Mouse (Mus musculus): Measurements from ENCODE around the gene Nectin4. TPM values are rescaled to one million over a fixed set of nuclear protein-coding genes. Genes with fewer than 3 reads are reported as not detected.

Nectin4 gene
- 1 to 10 TPM; 7.3 to 8.1 TPM for total RNA-seq (2023)

GRCm38 (mm10) chr1:171369845-171370556 lies at the start of gene Nectin4:
Gene Nectin4, plus strand, starts transcription at chr1:171370099.

GRCm38 (mm10) chr1:171328839-171329432 lies 41.0 kb upstream of the Nectin4 start, which contains the start of gene Dedd:
Gene Dedd, plus strand, starts transcription at chr1:171329145.

GRCm38 (mm10) chr1:171345225-171346094 lies 24.4 kb upstream of the Nectin4 start, which contains the start of the genes Nit1 and Pfdn2:
Gene Nit1, minus strand, starts transcription at chr1:171345646.
Gene Pfdn2, plus strand, starts transcription at chr1:171345670.

DNA sequence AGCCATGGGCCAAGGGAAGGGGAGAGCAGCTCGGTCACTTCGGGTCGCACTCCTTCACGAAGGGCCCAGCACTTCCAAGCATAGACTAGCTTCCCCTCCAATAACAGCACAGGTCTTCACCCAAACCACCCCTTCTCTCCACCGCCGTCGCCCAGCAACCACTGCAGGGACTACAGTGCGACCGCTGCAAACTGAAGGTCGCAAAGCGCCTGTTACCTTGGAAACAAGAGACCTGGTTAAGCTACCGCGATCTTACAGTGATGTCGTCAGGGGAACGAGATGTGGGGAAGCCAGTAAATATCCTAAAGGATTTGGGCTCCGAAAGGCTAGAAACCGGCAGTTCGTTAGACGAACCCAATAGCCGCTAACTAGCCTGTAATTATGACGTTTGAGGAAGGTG lies 9.2 kb upstream of the Nectin4 start, which contains the start of gene Klhdc9:
Gene Klhdc9 (minus strand): TSS at position 143 of the 400 bp plus-strand sequence.

DNA sequence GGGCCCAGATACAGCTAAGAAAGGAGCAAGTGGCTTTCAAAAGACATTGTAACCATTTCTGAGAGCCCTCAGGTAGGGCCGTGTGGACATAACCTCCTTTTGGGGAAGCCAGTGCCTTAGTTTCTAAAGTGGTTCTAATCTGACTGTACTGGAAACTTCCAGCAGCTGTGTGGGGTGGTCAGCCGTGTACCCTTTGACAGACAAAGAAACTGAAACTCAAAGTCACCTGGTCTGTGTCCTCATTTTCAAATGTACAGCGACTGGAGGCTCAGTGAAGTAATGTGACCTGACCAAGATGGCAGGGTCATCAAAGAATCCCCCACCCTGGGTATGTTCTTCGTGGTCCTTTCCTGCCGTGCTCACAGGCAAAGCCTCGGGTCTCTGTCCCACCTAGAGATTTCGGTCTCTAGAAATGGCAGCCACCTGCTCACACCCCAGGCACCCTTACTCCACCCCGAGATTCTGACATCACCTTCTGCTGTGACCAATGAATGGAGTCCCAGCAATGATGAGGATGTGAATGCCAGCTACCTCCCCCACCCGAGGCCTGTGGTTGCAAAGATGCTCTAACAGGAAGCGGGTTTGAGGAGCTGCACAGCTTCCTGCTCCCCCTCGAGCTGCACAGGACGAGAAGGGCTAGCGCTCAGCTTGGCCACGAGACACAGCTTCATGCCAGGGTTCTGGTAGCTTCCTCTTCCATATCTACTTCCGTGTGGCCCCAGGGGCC lies 18.6 kb downstream of the Nectin4 start, which contains the start of gene Arhgap30:
Gene Arhgap30 (plus strand): TSS at position 579 of the 727 bp plus-strand sequence.

GRCm38 (mm10) chr1:171410947-171411484 lies 41.1 kb downstream of the Nectin4 start, which contains the start of gene Usf1:
Gene Usf1, plus strand, starts transcription at chr1:171411313.

GRCm38 (mm10) chr1:171418660-171419059 lies 48.8 kb downstream of the Nectin4 start, which contains the start of gene Tstd1:
Gene Tstd1, plus strand, starts transcription at chr1:171418872.

GRCm38 (mm10) chr1:171437264-171438013 lies 67.5 kb downstream of the Nectin4 start, which contains the start of gene F11r:
Gene F11r, plus strand, starts transcription at chr1:171437535.

Other genes starting within 250 kb of the Nectin4 start
- 100 to 1,000 TPM; 116 to 122 TPM for gene Sdhc, start 219.5 kb upstream of the Nectin4 start, total RNA-seq (2023)
- not detected for gene Mpz, start 219.4 kb upstream of the Nectin4 start, total RNA-seq (2023)
- not detected for gene Pcp4l1, start 173.8 kb upstream of the Nectin4 start, total RNA-seq (2023)
- not detected for gene Nr1i3, start 156.1 kb upstream of the Nectin4 start, total RNA-seq (2023)
- 10 to 100 TPM; 20.6 to 23.0 TPM for gene Tomm40l, start 147.6 kb upstream of the Nectin4 start, total RNA-seq (2023)
- gene Apoa2, start 145.0 kb upstream of the Nectin4 start, total RNA-seq (2023), result not detected
- gene Fcer1g, start 135.7 kb upstream of the Nectin4 start, total RNA-seq (2023), result 1,000 to 10,000 TPM; 1,527 to 1,601 TPM
- not detected for gene Adamts4, start 119.7 kb upstream of the Nectin4 start, total RNA-seq (2023)
- gene Ndufs2, start 118.7 kb upstream of the Nectin4 start, total RNA-seq (2023), result 100 to 1,000 TPM; 132 to 148 TPM
- gene B4galt3, start 99.8 kb upstream of the Nectin4 start, total RNA-seq (2023), result 10 to 100 TPM; 42.2 to 55.5 TPM
- 10 to 100 TPM; 37.6 to 41.1 TPM for gene Ppox, start 88.9 kb upstream of the Nectin4 start, total RNA-seq (2023)
- gene Usp21, start 82.1 kb upstream of the Nectin4 start, total RNA-seq (2023), result 10 to 100 TPM; 48.0 to 55.5 TPM
- gene Ufc1, start 75.1 kb upstream of the Nectin4 start, total RNA-seq (2023), result 10 to 100 TPM; 66.5 to 66.8 TPM
- 10 to 100 TPM; 25.3 to 26.8 TPM for gene Dedd, start 41.0 kb upstream of the Nectin4 start, total RNA-seq (2023)
- gene Nit1, start 24.5 kb upstream of the Nectin4 start, total RNA-seq (2023), result 10 to 100 TPM; 20.2 to 21.3 TPM
- gene Pfdn2, start 24.4 kb upstream of the Nectin4 start, total RNA-seq (2023), result 10 to 100 TPM; 54.1 to 92.1 TPM
- gene Klhdc9, start 9.3 kb upstream of the Nectin4 start, total RNA-seq (2023), result not detected
- 100 to 1,000 TPM; 286 to 288 TPM for gene Arhgap30, start 18.9 kb downstream of the Nectin4 start, total RNA-seq (2023)
- 100 to 1,000 TPM; 195 to 199 TPM for gene Usf1, start 41.2 kb downstream of the Nectin4 start, total RNA-seq (2023)
- gene Tstd1, start 48.8 kb downstream of the Nectin4 start, total RNA-seq (2023), result 1 to 10 TPM; 9.1 to 9.9 TPM
- 10 to 100 TPM in 1 of 2 experiments, 1 to 10 TPM in 1; 8.2 to 11.3 TPM for gene F11r, start 67.4 kb downstream of the Nectin4 start, total RNA-seq (2023)
- gene Alyref2, start 133.4 kb downstream of the Nectin4 start, total RNA-seq (2023), result 10 to 100 TPM in 1 of 2 experiments, 1 to 10 TPM in 1; 9.1 to 11.1 TPM
- 1 to 10 TPM; 1.9 TPM for gene Itln1, start 165.2 kb downstream of the Nectin4 start, total RNA-seq (2023)
- 100 to 1,000 TPM; 161 to 167 TPM for gene Cd244a, start 189.1 kb downstream of the Nectin4 start, total RNA-seq (2023)
- 10 to 100 TPM; 50.1 to 52.0 TPM for gene Ly9, start 237.3 kb downstream of the Nectin4 start, total RNA-seq (2023)

Measured in monocyte, adult 59 days (primary cell).